Mouse (Mus musculus): ENCODE data around the gene Fam81a. TPM values are rescaled to one million over a fixed set of nuclear protein-coding genes. Genes with fewer than 3 reads are reported as not detected.

Gene Fam81a
- polyA plus RNA-seq (2014; fragmentation: Nextera tagmentation; extraction: Ambion mirVana), result 46.6 and 51.9 TPM in 2 replicates

- Histone ChIP-seq H3K9me3 (ENCODE audit: control insufficient read depth, low read length) (no peaks in the 10 kb centered on the region), H3K27me3 (ENCODE audit: control insufficient read depth, insufficient read depth, low read length) (peaks cover 9% of the 10 kb centered on the region; the same call in 1 of the 2 replicates), H3K27ac (replicated peaks in 1 of 2; ENCODE audit: control insufficient read depth in 1 of 2, insufficient read depth in 1 of 2, low read depth in 2 of 2, low read length in 2 of 2) (no peak within 1 kb of the TSS), H3K4me1 (ENCODE audit: control insufficient read depth in 2 of 2, insufficient read depth in 2 of 2, low read length in 2 of 2) (peaks cover 8 to 17% of the 10 kb centered on the region in 2 experiments), H3K4me3 (ENCODE audit: control insufficient read depth in 1 of 2, insufficient read depth in 1 of 2, low read depth in 1 of 2, low read length in 2 of 2) (peak within 1 kb of the TSS; percentile 64 to 76), H3K9ac (ENCODE audit: low read length) (peak within 1 kb of the TSS; percentile 68), H3K36me3 (ENCODE audit: control insufficient read depth, insufficient read depth, low read length) (no peaks in the 10 kb centered on the region), H3K4me2 (ENCODE audit: low read length) (peak within 1 kb of the TSS; percentile 73)
- no peak for ATAC-seq (ENCODE audit: insufficient number of reproducible peaks, insufficient read depth, low FRiP score, low read depth)
- WGBS, result 70% methylated on average over 7 of the region's 7 CpGs
These were observed at the start of gene Fam81a for GRCm38 (mm10) chr9:70142460-70142859. Fam81a (minus strand) TSS chr9:70142560.

- H3K4me2 ChIP-seq (ENCODE audit: low read length), result no peak overlapping the region
- H3K36me3 ChIP-seq (ENCODE audit: control insufficient read depth, insufficient read depth, low read length), result no peaks in the 10 kb centered on the region
- ATAC-seq (ENCODE audit: insufficient number of reproducible peaks, insufficient read depth, low FRiP score, low read depth), result no peak
- WGBS, result 74% methylated on average over 7 of the region's 7 CpGs
- H3K9ac ChIP-seq (ENCODE audit: low read length), result no peak overlapping the region
- H3K27ac ChIP-seq (replicated peaks in 1 of 2; ENCODE audit: control insufficient read depth in 1 of 2, insufficient read depth in 1 of 2, low read depth in 2 of 2, low read length in 2 of 2), result no peak overlapping the region
- no peaks in the 10 kb centered on the region for H3K4me1 ChIP-seq (ENCODE audit: control insufficient read depth in 2 of 2, insufficient read depth in 2 of 2, low read length in 2 of 2)
- H3K4me3 ChIP-seq (ENCODE audit: control insufficient read depth in 1 of 2, insufficient read depth in 1 of 2, low read depth in 1 of 2, low read length in 2 of 2), result no peak overlapping the region
- H3K27me3 ChIP-seq (ENCODE audit: control insufficient read depth, insufficient read depth, low read length), result no peaks in the 10 kb centered on the region
- no peaks in the 10 kb centered on the region for H3K9me3 ChIP-seq (ENCODE audit: control insufficient read depth, low read length)
These were observed 40.3 kb upstream of the Fam81a start for GRCm38 (mm10) chr9:70182639-70183038.

- no peak overlapping the region for H3K4me3 ChIP-seq (ENCODE audit: control insufficient read depth in 1 of 2, insufficient read depth in 1 of 2, low read depth in 1 of 2, low read length in 2 of 2)
- H3K9me3 ChIP-seq (ENCODE audit: control insufficient read depth, low read length), result no peaks in the 10 kb centered on the region
- WGBS, result 72% methylated on average over 12 of the region's 12 CpGs
- H3K9ac ChIP-seq (ENCODE audit: low read length), result no peak overlapping the region
- no peak overlapping the region for H3K4me2 ChIP-seq (ENCODE audit: low read length)
- H3K27ac ChIP-seq (replicated peaks in 1 of 2; ENCODE audit: control insufficient read depth in 1 of 2, insufficient read depth in 1 of 2, low read depth in 2 of 2, low read length in 2 of 2), result no peak overlapping the region
- H3K27me3 ChIP-seq (ENCODE audit: control insufficient read depth, insufficient read depth, low read length), result no peaks in the 10 kb centered on the region
- no peaks in the 10 kb centered on the region for H3K36me3 ChIP-seq (ENCODE audit: control insufficient read depth, insufficient read depth, low read length)
- no peak for ATAC-seq (ENCODE audit: insufficient number of reproducible peaks, insufficient read depth, low FRiP score, low read depth)
- no peaks in the 10 kb centered on the region for H3K4me1 ChIP-seq (ENCODE audit: control insufficient read depth in 2 of 2, insufficient read depth in 2 of 2, low read length in 2 of 2)
These were observed 39.4 kb upstream of the Fam81a start for GRCm38 (mm10) chr9:70181719-70182118.

- no peak for ATAC-seq (ENCODE audit: insufficient number of reproducible peaks, insufficient read depth, low FRiP score, low read depth)
These were observed 33.9 kb upstream of the Fam81a start for GRCm38 (mm10) chr9:70176291-70176690.

GRCm38 (mm10) chr9:70174896-70175295, 32.5 kb upstream of the Fam81a start:
- H3K27me3 ChIP-seq (ENCODE audit: control insufficient read depth, insufficient read depth, low read length), result no peaks in the 10 kb centered on the region
- no peak for ATAC-seq (ENCODE audit: insufficient number of reproducible peaks, insufficient read depth, low FRiP score, low read depth)
- H3K4me1 ChIP-seq (ENCODE audit: control insufficient read depth in 2 of 2, insufficient read depth in 2 of 2, low read length in 2 of 2), result no peaks in the 10 kb centered on the region
- H3K9me3 ChIP-seq (ENCODE audit: control insufficient read depth, low read length), result no peaks in the 10 kb centered on the region
- H3K36me3 ChIP-seq (ENCODE audit: control insufficient read depth, insufficient read depth, low read length), result no peaks in the 10 kb centered on the region
- H3K9ac ChIP-seq (ENCODE audit: low read length), result no peak overlapping the region
- WGBS, result 62% methylated on average over 6 of the region's 6 CpGs
- no peak overlapping the region for H3K4me3 ChIP-seq (ENCODE audit: control insufficient read depth in 1 of 2, insufficient read depth in 1 of 2, low read depth in 1 of 2, low read length in 2 of 2)
- no peak overlapping the region for H3K27ac ChIP-seq (replicated peaks in 1 of 2; ENCODE audit: control insufficient read depth in 1 of 2, insufficient read depth in 1 of 2, low read depth in 2 of 2, low read length in 2 of 2)
- no peak overlapping the region for H3K4me2 ChIP-seq (ENCODE audit: low read length)

More at GRCm38 (mm10) chr9:70176291-70176690, 33.9 kb upstream of the Fam81a start:
- H3K4me1 ChIP-seq (ENCODE audit: control insufficient read depth in 2 of 2, insufficient read depth in 2 of 2, low read length in 2 of 2), result no peaks in the 10 kb centered on the region
- no peaks in the 10 kb centered on the region for H3K27me3 ChIP-seq (ENCODE audit: control insufficient read depth, insufficient read depth, low read length)
- H3K9me3 ChIP-seq (ENCODE audit: control insufficient read depth, low read length), result no peaks in the 10 kb centered on the region
- H3K36me3 ChIP-seq (ENCODE audit: control insufficient read depth, insufficient read depth, low read length), result no peaks in the 10 kb centered on the region
- no peak overlapping the region for H3K4me2 ChIP-seq (ENCODE audit: low read length)
- no peak overlapping the region for H3K4me3 ChIP-seq (ENCODE audit: control insufficient read depth in 1 of 2, insufficient read depth in 1 of 2, low read depth in 1 of 2, low read length in 2 of 2)
- H3K9ac ChIP-seq (ENCODE audit: low read length), result no peak overlapping the region
- no peak overlapping the region for H3K27ac ChIP-seq (replicated peaks in 1 of 2; ENCODE audit: control insufficient read depth in 1 of 2, insufficient read depth in 1 of 2, low read depth in 2 of 2, low read length in 2 of 2)
- 83% methylated on average over 3 of the region's 3 CpGs for WGBS

GRCm38 (mm10) chr9:70174291-70174848, 32.0 kb upstream of the Fam81a start:
- Histone ChIP-seq H3K4me2 (ENCODE audit: low read length) (no peak overlapping the region), H3K27me3 (ENCODE audit: control insufficient read depth, insufficient read depth, low read length) (no peaks in the 10 kb centered on the region), H3K9ac (ENCODE audit: low read length) (no peak overlapping the region), H3K4me1 (ENCODE audit: control insufficient read depth in 2 of 2, insufficient read depth in 2 of 2, low read length in 2 of 2) (no peaks in the 10 kb centered on the region), H3K27ac (replicated peaks in 1 of 2; ENCODE audit: control insufficient read depth in 1 of 2, insufficient read depth in 1 of 2, low read depth in 2 of 2, low read length in 2 of 2) (no peak overlapping the region), H3K9me3 (ENCODE audit: control insufficient read depth, low read length) (no peaks in the 10 kb centered on the region), H3K4me3 (ENCODE audit: control insufficient read depth in 1 of 2, insufficient read depth in 1 of 2, low read depth in 1 of 2, low read length in 2 of 2) (no peak overlapping the region), H3K36me3 (ENCODE audit: control insufficient read depth, insufficient read depth, low read length) (no peaks in the 10 kb centered on the region)
- WGBS, result 61% methylated on average over 4 of the region's 4 CpGs
- no peak for ATAC-seq (ENCODE audit: insufficient number of reproducible peaks, insufficient read depth, low FRiP score, low read depth)

- H3K9me3 ChIP-seq (ENCODE audit: control insufficient read depth, low read length), result peaks cover 4% of the 10 kb centered on the region
- no peak for ATAC-seq (ENCODE audit: insufficient number of reproducible peaks, insufficient read depth, low FRiP score, low read depth)
- H3K27me3 ChIP-seq (ENCODE audit: control insufficient read depth, insufficient read depth, low read length), result no peaks in the 10 kb centered on the region
- H3K27ac ChIP-seq (replicated peaks in 1 of 2; ENCODE audit: control insufficient read depth in 1 of 2, insufficient read depth in 1 of 2, low read depth in 2 of 2, low read length in 2 of 2), result no peak overlapping the region
- H3K36me3 ChIP-seq (ENCODE audit: control insufficient read depth, insufficient read depth, low read length), result no peaks in the 10 kb centered on the region
- no peak overlapping the region for H3K4me3 ChIP-seq (ENCODE audit: control insufficient read depth in 1 of 2, insufficient read depth in 1 of 2, low read depth in 1 of 2, low read length in 2 of 2)
- WGBS, result 85% methylated on average over 7 of the region's 7 CpGs
- H3K4me1 ChIP-seq (ENCODE audit: control insufficient read depth in 2 of 2, insufficient read depth in 2 of 2, low read length in 2 of 2), result no peaks in the 10 kb centered on the region
- no peak overlapping the region for H3K4me2 ChIP-seq (ENCODE audit: low read length)
- H3K9ac ChIP-seq (ENCODE audit: low read length), result no peak overlapping the region
These were observed 26.6 kb upstream of the Fam81a start for GRCm38 (mm10) chr9:70168973-70169372.

- H3K36me3 ChIP-seq (ENCODE audit: control insufficient read depth, insufficient read depth, low read length), result no peaks in the 10 kb centered on the region
- no peak overlapping the region for H3K27ac ChIP-seq (replicated peaks in 1 of 2; ENCODE audit: control insufficient read depth in 1 of 2, insufficient read depth in 1 of 2, low read depth in 2 of 2, low read length in 2 of 2)
- no peak for ATAC-seq (ENCODE audit: insufficient number of reproducible peaks, insufficient read depth, low FRiP score, low read depth)
- H3K4me3 ChIP-seq (ENCODE audit: control insufficient read depth in 1 of 2, insufficient read depth in 1 of 2, low read depth in 1 of 2, low read length in 2 of 2), result no peak overlapping the region
- whole genome bisulfite sequencing, result 75% methylated on average over 10 of the region's 10 CpGs
- H3K27me3 ChIP-seq (ENCODE audit: control insufficient read depth, insufficient read depth, low read length), result no peaks in the 10 kb centered on the region
- no peak overlapping the region for H3K4me2 ChIP-seq (ENCODE audit: low read length)
- no peaks in the 10 kb centered on the region for H3K9me3 ChIP-seq (ENCODE audit: control insufficient read depth, low read length)
- H3K9ac ChIP-seq (ENCODE audit: low read length), result no peak overlapping the region
- no peaks in the 10 kb centered on the region for H3K4me1 ChIP-seq (ENCODE audit: control insufficient read depth in 2 of 2, insufficient read depth in 2 of 2, low read length in 2 of 2)
These were observed 17.7 kb upstream of the Fam81a start for GRCm38 (mm10) chr9:70160071-70160470.

All from heart, embryonic 14.5 days (tissue).